Mouse (Mus musculus) bone marrow, adult 2 months (tissue): ENCODE measurements around the gene Naa35. TPM values are rescaled to one million over a fixed set of nuclear protein-coding genes. Genes with fewer than 3 reads are reported as not detected.
A peak's percentile ranks its signal among the peaks of the same experiment; 100 is the strongest.

Experiments
- H3K27ac ChIP-seq: fragments of 200-500 bp; 2 replicates; pipeline ENCODE4 v1.5.1; 2012; ENCODE audit warnings: low read depth, mild to moderate bottlenecking, control low read depth, inconsistent platforms, low read length; ENCODE audit not compliant: control insufficient read depth, poor library complexity, insufficient read depth
- H3K4me1 ChIP-seq: fragments of 200-500 bp; 2 replicates; pipeline ENCODE4 v1.6.1; 2011; ENCODE audit warnings: low read length; ENCODE audit not compliant: control insufficient read depth, insufficient read depth
- H3K4me3 ChIP-seq: fragments of 200-500 bp; replicated peaks from 2 replicates; pipeline ENCODE3; 2011; ENCODE audit warnings: mild to moderate bottlenecking, low read depth, low read length, control low read depth; ENCODE audit not compliant: control insufficient read depth
- CTCF ChIP-seq: fragments of 200-500 bp; IDR thresholded peaks from 2 replicates; pipeline ENCODE4 v1.5.1; 2011; ENCODE audit warnings: low read length, control low read depth; ENCODE audit not compliant: control insufficient read depth, insufficient read depth
- POLR2A ChIP-seq: fragments of 200-500 bp; IDR thresholded peaks from 2 replicates; pipeline ENCODE4 v1.6.1; 2011; ENCODE audit warnings: low read depth, mild to moderate bottlenecking, control low read depth, low read length, borderline replicate concordance; ENCODE audit not compliant: control insufficient read depth
- WGBS: fragments of 180-500 bp; shearing (Covaris S2); methylation state at CpG from one replicate; pipeline ENCODE4 v1.1.7; 2018; 5-methylcytosine and 5-hydroxymethylcytosine counted together
- polyA plus RNA-seq: library from polyadenylated mRNA; stranded (reverse); fragments of >200 nt; gene quantifications from 2 replicates; pipeline ENCODE4 v1.2.4, GENCODE M21; 2011; ENCODE audit warnings: low replicate concordance; ENCODE audit not compliant: missing spikeins, insufficient read depth, insufficient read length

Gene Naa35
- polyA plus RNA-seq, 1 experiment = 94.8 TPM

DNA sequence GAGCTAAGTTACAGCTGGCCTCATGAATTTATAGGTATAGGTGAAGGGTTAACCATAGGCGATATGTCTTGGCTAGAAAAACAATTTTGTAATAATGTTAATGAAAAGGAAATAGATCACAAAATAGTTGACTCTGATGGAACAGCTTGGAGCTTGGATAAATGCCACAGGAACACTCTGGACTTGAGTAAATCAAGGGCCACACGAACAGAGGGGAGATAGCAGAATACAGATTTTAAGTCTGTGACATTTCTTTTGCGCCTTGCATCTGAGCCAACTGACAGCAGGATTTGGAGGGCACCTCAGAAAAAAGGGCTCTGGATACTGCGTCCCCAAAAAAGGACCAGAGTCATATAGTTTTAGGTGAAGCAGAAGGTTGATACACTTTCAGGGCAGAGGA lies 20.6 kb upstream of the Naa35 start:
- H3K27ac ChIP-seq = no peak overlapping the region
- TF ChIP-seq CTCF (no peak), POLR2A (no peak)
- no peak overlapping the region for H3K4me3 ChIP-seq
- no peaks in the 10 kb centered on the region; the same call in 1 of the 2 replicates for H3K4me1 ChIP-seq
- 85% methylated on average over 4 of the region's 4 CpGs for WGBS

DNA sequence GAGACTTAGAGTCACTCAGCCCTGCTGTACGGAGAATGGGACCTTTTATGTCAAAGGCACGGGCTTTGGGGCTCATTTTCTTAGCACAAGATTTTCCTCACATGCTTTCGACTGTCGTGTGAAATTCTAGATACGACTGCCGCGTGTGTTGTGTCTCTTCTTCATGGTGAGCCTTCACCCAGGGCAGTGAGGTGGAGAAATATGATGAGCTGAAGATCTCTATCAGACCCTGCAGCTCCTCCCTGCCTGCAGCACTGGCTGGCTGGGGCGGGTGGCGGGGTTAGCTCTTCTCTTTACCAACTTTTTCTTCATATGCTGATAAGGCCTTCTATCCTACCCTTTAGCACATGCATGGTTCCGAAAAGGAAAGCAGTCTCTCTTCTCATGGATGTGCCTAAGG lies 20.1 kb upstream of the Naa35 start:
- TF ChIP-seq POLR2A (no peak), CTCF (no peak)
- no peak overlapping the region for H3K27ac ChIP-seq
- 71% methylated on average over 10 of the region's 10 CpGs for WGBS
- no peaks in the 10 kb centered on the region; the same call in 1 of the 2 replicates for H3K4me1 ChIP-seq
- no peak overlapping the region for H3K4me3 ChIP-seq

DNA sequence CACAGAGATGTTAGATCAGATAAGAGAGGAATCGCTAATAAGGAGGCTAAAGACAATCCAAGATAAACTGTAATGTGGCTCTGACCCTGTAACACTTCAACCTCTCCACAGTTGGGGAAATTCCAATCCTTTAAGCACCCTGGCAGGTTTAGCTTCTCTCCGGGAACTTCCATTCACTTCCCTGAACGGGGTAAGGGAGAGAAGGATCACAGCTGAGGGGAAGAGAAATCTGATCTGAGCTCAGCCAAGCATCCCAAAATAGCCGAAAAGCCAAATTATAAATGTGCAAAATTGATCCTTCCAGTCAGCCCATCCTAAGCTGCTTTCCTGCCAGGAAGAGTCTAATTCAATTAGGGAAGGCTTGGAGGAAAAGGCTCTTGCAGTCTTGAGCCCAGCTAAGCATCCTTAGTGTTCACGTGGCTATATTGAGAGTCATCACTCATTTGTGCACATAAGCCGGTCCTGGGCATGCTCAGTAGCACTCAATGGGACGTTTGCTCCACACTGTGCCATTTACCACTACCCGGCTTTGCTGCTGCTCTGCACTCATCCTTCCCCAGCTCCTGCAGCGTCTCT lies 19.0 kb upstream of the Naa35 start:
- Histone ChIP-seq H3K27ac (no peak overlapping the region), H3K4me3 (no peak overlapping the region), H3K4me1 (no peaks in the 10 kb centered on the region; the same call in 1 of the 2 replicates)
- WGBS = 74% methylated on average over 9 of the region's 9 CpGs
- TF ChIP-seq POLR2A = no peak
- no peak for TF ChIP-seq CTCF

DNA sequence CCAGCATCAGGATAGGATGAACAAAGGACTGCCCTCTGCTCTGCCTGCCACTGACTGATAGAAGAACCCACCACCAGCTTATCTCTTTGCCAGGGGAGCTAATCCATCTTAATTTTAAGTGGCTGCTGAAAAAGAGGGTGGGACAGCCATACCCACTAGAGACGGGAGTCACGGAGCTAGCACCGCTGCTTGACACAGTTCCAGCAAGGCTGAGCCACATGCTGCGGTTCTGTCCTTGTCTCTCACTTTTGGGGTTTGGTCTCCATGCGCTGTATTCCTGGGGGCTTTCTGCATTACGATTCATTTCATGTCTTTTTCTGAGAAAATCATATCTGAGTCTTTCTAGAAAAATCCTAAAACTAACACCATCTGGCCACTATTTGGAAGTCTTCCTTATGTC lies 14.0 kb upstream of the Naa35 start:
- Histone ChIP-seq H3K4me1 (no peaks in the 10 kb centered on the region), H3K4me3 (no peak overlapping the region), H3K27ac (no peak overlapping the region)
- 80% methylated on average over 6 of the region's 6 CpGs for WGBS
- TF ChIP-seq POLR2A = no peak
- no peak for TF ChIP-seq CTCF

DNA sequence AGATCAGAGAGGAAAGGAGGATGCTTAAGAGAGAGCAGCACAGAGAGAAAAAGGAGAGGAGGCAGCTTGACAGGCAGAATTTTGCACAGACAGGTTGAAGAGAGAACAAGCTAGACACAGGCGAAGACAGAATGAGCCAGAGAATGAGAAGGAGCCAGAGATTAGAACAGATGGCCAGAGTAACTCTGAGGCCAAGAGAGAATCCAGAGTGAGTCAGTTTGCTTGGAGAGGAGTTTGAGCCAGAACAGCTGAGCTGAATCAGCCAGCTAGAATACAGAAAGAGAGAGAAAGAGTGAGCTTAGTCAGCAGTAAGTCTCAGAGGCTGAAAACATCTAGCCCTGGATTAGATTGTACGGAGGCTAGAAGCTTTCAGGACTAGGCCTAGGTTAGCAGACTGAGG lies 12.5 kb upstream of the Naa35 start:
- 88% methylated on average over 2 of the region's 2 CpGs for WGBS
- no peak overlapping the region for H3K27ac ChIP-seq
- H3K4me1 ChIP-seq = no peaks in the 10 kb centered on the region
- no peak overlapping the region for H3K4me3 ChIP-seq
- TF ChIP-seq CTCF (no peak), POLR2A (no peak)

DNA sequence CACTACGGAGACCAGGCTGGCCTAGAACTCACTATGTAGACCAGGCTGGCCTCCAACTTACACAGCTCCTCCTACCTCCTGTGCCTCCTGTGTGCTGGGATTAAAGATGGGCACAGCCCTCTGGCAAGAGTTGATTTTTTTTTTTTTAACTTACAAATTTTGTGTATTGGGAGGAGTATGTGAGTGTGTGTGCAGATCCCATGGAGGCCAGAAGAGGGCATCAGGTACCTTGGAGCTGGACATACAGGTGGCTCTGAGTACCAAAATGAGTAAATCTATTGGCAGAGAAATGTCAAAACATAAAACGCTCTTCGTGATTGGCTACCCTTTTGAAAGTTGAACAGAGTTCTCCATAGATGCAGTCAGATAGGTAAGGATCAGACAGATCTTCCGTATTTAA lies 4.1 kb upstream of the Naa35 start:
- H3K4me1 ChIP-seq = no peaks in the 10 kb centered on the region; the same call in 1 of the 2 replicates
- TF ChIP-seq POLR2A (no peak), CTCF (peak; percentile 41)
- 94% methylated on average over 4 of the region's 4 CpGs for WGBS
- H3K27ac ChIP-seq = no peak overlapping the region
- no peak overlapping the region for H3K4me3 ChIP-seq

DNA sequence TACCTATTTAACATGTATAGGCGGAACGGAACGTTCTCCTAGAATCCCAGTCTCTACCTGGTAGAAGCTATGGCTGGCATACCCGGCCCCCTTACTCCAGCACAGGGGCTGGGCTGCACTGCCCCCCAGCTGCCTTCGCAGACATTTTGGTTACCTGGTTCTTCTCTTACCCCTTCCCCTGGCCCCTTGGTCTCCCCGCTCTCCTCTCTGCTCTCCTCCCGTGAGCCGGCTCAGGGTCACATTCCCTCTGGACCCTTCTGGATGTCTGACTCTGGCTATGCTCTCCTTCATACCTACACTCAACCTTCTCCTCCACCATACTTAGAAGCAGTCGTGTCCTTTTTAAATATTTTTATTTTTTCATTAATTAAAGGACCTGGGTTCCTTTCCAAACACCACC lies 578 bp upstream of the Naa35 start:
- no peak for TF ChIP-seq CTCF
- no peak for TF ChIP-seq POLR2A
- WGBS = 2% methylated on average over 9 of the region's 9 CpGs
- H3K27ac ChIP-seq = peak overlapping the region; percentile 33

DNA sequence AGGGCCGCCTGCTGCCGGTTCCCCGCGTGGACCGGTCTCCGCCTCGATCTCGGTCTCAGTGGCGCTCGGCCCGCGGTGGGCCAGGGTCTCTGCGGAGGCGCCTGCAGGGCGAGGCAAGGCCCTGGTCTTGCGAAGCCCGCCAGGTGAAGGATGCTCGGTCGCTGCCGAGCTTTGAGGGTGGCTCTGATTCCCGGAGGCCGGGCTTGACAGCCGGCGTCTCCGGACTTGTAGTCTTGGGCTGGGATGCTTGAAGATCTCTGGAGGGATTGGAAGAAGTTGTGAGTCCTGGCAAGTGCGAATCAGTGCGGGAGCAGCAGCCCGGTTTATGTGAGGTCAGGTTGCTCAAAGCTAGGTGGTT lies 568 bp downstream of the Naa35 start:
- peak overlapping the region; percentile 83 for H3K27ac ChIP-seq

More for the DNA sequence above, 578 bp upstream of the Naa35 start:
- peaks cover 2% of the 10 kb centered on the region for H3K4me1 ChIP-seq
- peak overlapping the region; percentile 57 for H3K4me3 ChIP-seq

DNA sequence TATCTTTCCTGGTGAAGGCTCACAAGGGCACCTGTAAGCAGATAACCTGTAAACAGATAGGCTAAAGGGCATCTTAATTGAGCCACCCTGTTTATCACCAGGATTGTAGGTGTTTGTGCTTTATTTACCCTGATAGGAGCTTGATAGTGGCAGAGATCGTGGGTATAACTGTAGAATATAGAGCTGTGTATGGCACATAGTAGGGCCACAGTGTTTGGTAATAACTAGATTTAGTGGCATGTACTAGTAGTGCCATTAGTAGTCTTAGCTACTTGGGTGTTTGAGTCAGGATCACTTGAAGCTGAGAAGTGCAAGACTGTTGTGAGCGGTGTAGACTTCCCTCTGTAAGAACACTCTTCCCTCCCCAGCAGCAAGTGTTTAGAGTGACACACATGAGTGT lies 2.1 kb downstream of the Naa35 start:
- H3K4me3 ChIP-seq = no peak overlapping the region
- no peak for TF ChIP-seq POLR2A
- no peak for TF ChIP-seq CTCF
- no peak overlapping the region for H3K27ac ChIP-seq
- WGBS = 89% methylated on average over 2 of the region's 2 CpGs
- peaks cover 2% of the 10 kb centered on the region for H3K4me1 ChIP-seq

More for the DNA sequence above, 568 bp downstream of the Naa35 start:
- TF ChIP-seq CTCF (no peak), POLR2A (no peak; the same call in 1 of the 2 replicates)
- WGBS = 0% methylated on average over 28 of the region's 28 CpGs
- peak overlapping the region; percentile 78 for H3K4me3 ChIP-seq
- peaks cover 2% of the 10 kb centered on the region for H3K4me1 ChIP-seq
